Mouse (Mus musculus) CD4-positive helper T cell, adult 2 months (primary cell): ENCODE data around the gene Pigf.

Experiments used
- DNase-seq: peaks from one replicate; pipeline ENCODE4 v3.0.0-alpha.2; 2012; ENCODE audit warnings: low read depth, missing footprints, low spot score

Gene Pigf

GRCm38 (mm10) chr17:86967536-86968525 lies 57.4 kb downstream of the Pigf start:
- no peak for DNase-seq

- DNase-seq = no peak
Observed at GRCm38 (mm10) chr17:86967048-86967447, 58.2 kb downstream of the Pigf start.

- no peak for DNase-seq
Observed at GRCm38 (mm10) chr17:86966040-86966439, 59.2 kb downstream of the Pigf start.

- no peak for DNase-seq
Observed at GRCm38 (mm10) chr17:86965121-86965520, 60.1 kb downstream of the Pigf start.

- DNase-seq = no peak
Observed at GRCm38 (mm10) chr17:86964502-86964901, 60.7 kb downstream of the Pigf start.

- no peak for DNase-seq
Observed at GRCm38 (mm10) chr17:86964041-86964440, 61.2 kb downstream of the Pigf start.

- no peak for DNase-seq
Observed at GRCm38 (mm10) chr17:86963586-86963902, 61.7 kb downstream of the Pigf start.

GRCm38 (mm10) chr17:86962894-86963585 lies 62.2 kb downstream of the Pigf start, which contains the start of gene Rhoq:
Rhoq (plus strand) TSS chr17:86963082.
- DNase-seq = peak; percentile 80

- DNase-seq = peak; percentile 80
Observed at GRCm38 (mm10) chr17:86962297-86962893, 62.8 kb downstream of the Pigf start.

GRCm38 (mm10) chr17:86961301-86961841 lies 63.8 kb downstream of the Pigf start:
- no peak for DNase-seq

GRCm38 (mm10) chr17:86957968-86958367 lies 67.2 kb downstream of the Pigf start:
- peak; percentile 80 for DNase-seq

GRCm38 (mm10) chr17:86957239-86957638 lies 68.0 kb downstream of the Pigf start:
- DNase-seq = no peak

GRCm38 (mm10) chr17:86948801-86949200 lies 76.4 kb downstream of the Pigf start:
- no peak for DNase-seq

GRCm38 (mm10) chr17:86947840-86948796 lies 77.1 kb downstream of the Pigf start, which contains the start of gene Atp6v1e2:
Atp6v1e2 (minus strand) TSS chr17:86947897.
- no peak for DNase-seq
